Mouse (Mus musculus) forebrain, postnatal 0 days (tissue): ENCODE measurements around the gene Chl1. TPM values are rescaled to one million over a fixed set of nuclear protein-coding genes. Genes with fewer than 3 reads are reported as not detected.

Source experiments
- ATAC-seq: fragments of 200-750 bp; cut with Nextera tagmentation; 2 replicates; pipeline ENCODE4 v1.8.0; 2017; ENCODE audit warnings: mild to moderate bottlenecking, moderate library complexity
- DNase-seq: peaks from one replicate; pipeline ENCODE4 v3.0.0-alpha.2; 2015
- H3K27ac ChIP-seq: fragments of 300-500 bp; sonication (generic); 2 replicates; pipeline ENCODE4 v1.5.1; 2014; ENCODE audit warnings: low read depth, mild to moderate bottlenecking, antibody characterized with exemption, low read length, moderate library complexity, mixed read lengths
- H3K27me3 ChIP-seq: fragments of 300-500 bp; sonication (generic); 2 replicates; pipeline ENCODE4 v1.6.1; 2014; ENCODE audit warnings: mild to moderate bottlenecking, low read length, mixed read lengths; ENCODE audit not compliant: insufficient read depth
- H3K36me3 ChIP-seq: fragments of 300-500 bp; sonication (generic); 2 replicates; pipeline ENCODE4 v1.6.1; 2014; ENCODE audit warnings: mild to moderate bottlenecking, moderate library complexity; ENCODE audit not compliant: insufficient read depth
- H3K4me1 ChIP-seq: fragments of 300-500 bp; sonication (generic); 2 replicates; pipeline ENCODE4 v1.6.1; 2014; ENCODE audit warnings: antibody characterized with exemption; ENCODE audit not compliant: insufficient read depth
- H3K4me2 ChIP-seq: fragments of 300-500 bp; sonication (generic); 2 replicates; pipeline ENCODE4 v1.6.1; 2014; ENCODE audit warnings: low read depth, mild to moderate bottlenecking, moderate library complexity
- H3K4me3 ChIP-seq: fragments of 300-500 bp; sonication (generic); 2 replicates; pipeline ENCODE4 v1.5.1; 2014; ENCODE audit warnings: low read depth, low read length, mixed read lengths
- H3K9ac ChIP-seq: fragments of 300-500 bp; sonication (generic); 2 replicates; pipeline ENCODE4 v1.6.1; 2014; ENCODE audit warnings: mild to moderate bottlenecking
- H3K9me3 ChIP-seq: fragments of 300-500 bp; sonication (generic); 2 replicates; pipeline ENCODE4 v1.6.1; 2016; ENCODE audit warnings: low read length
- CTCF ChIP-seq: sonication (generic); IDR thresholded peaks from 2 replicates; pipeline ENCODE4 v1.5.1; 2016; ENCODE audit warnings: antibody characterized with exemption, control low read depth, low read depth
- WGBS: fragments of 180-500 bp; shearing (Covaris S2); extraction: QIAGEN DNeasy Blood & Tissue Kit; methylation state at CpG from one replicate; pipeline ENCODE4 v1.1.7; 2014; 5-methylcytosine and 5-hydroxymethylcytosine counted together
- polyA plus RNA-seq: library from polyadenylated mRNA; unstranded; fragments of >200 nt; fragmentation: Nextera tagmentation; extraction: Ambion mirVana; gene quantifications from 2 replicates; pipeline ENCODE4 v1.2.1, GENCODE M21; 2015
- total RNA-seq: library from RNA; depleted of rRNA; stranded (reverse); fragments of >200 nt; gene quantifications from 2 replicates; pipeline ENCODE4 v1.2.3, GENCODE M21; 2014

The Chl1 gene
- total and polyA plus RNA-seq, 2 experiments from 2014 or later, result 173 to 347 TPM

- ATAC-seq (no peak), DNase-seq (no peak)
- 68% methylated on average over 2 of the region's 2 CpGs for WGBS
- H3K4me3 ChIP-seq, result no peak overlapping the region
- no peak overlapping the region for H3K27ac ChIP-seq
- no peaks in the 10 kb centered on the region for H3K36me3 ChIP-seq
- no peaks in the 10 kb centered on the region for H3K27me3 ChIP-seq
- H3K4me2 ChIP-seq, result no peak overlapping the region
- no peaks in the 10 kb centered on the region for H3K9me3 ChIP-seq
- TF ChIP-seq CTCF, result no peak
- no peaks in the 10 kb centered on the region for H3K4me1 ChIP-seq
- no peak overlapping the region for H3K9ac ChIP-seq
Measured at GRCm38 (mm10) chr6:103659173-103659572, 148.8 kb downstream of the Chl1 start.

- peak; percentile 61 for ATAC-seq
- 73% methylated on average over 2 of the region's 2 CpGs for WGBS
- H3K4me3 ChIP-seq, result no peak overlapping the region
- H3K9me3 ChIP-seq, result no peaks in the 10 kb centered on the region
- no peak overlapping the region for H3K4me2 ChIP-seq
- peaks cover 4% of the 10 kb centered on the region; the same call in 1 of the 2 replicates for H3K4me1 ChIP-seq
- no peaks in the 10 kb centered on the region for H3K36me3 ChIP-seq
- 0 out of 2 replicates have a peak overlapping the region, but pooled peaks have one; percentile 14 for H3K9ac ChIP-seq
- DNase-seq, result no peak
- TF ChIP-seq CTCF, result 0 out of 2 replicates have a peak, but pooled peaks have one; percentile 13
- no peaks in the 10 kb centered on the region for H3K27me3 ChIP-seq
- peak overlapping the region; percentile 76 for H3K27ac ChIP-seq
Measured at GRCm38 (mm10) chr6:103665206-103665605, 154.8 kb downstream of the Chl1 start.

- peak overlapping the region; percentile 14; the same call in 1 of the 2 replicates for H3K9ac ChIP-seq
- H3K27ac ChIP-seq, result peak overlapping the region; percentile 76
- DNase-seq (peak; percentile 65), ATAC-seq (peak; percentile 83)
- 26% methylated on average over 9 of the region's 9 CpGs for WGBS
- H3K4me2 ChIP-seq, result 0 out of 2 replicates have a peak overlapping the region, but pooled peaks have one; percentile 0
- H3K27me3 ChIP-seq, result no peaks in the 10 kb centered on the region
- TF ChIP-seq CTCF, result no peak
- H3K9me3 ChIP-seq, result no peaks in the 10 kb centered on the region
- no peaks in the 10 kb centered on the region for H3K36me3 ChIP-seq
- no peak overlapping the region for H3K4me3 ChIP-seq
- peaks cover 4% of the 10 kb centered on the region; the same call in 1 of the 2 replicates for H3K4me1 ChIP-seq
Measured at GRCm38 (mm10) chr6:103665677-103666316, 155.4 kb downstream of the Chl1 start.

GRCm38 (mm10) chr6:103673111-103673510 is 162.7 kb downstream of the Chl1 start:
- Histone ChIP-seq H3K4me3 (no peak overlapping the region), H3K9me3 (no peaks in the 10 kb centered on the region), H3K27me3 (no peaks in the 10 kb centered on the region), H3K36me3 (peaks cover 12% of the 10 kb centered on the region; the same call in 1 of the 2 replicates), H3K4me2 (no peak overlapping the region), H3K27ac (no peak overlapping the region), H3K4me1 (peaks cover 9% of the 10 kb centered on the region; the same call in 1 of the 2 replicates), H3K9ac (no peak overlapping the region)
- no peak for DNase-seq
- TF ChIP-seq CTCF, result no peak
- ATAC-seq, result no peak
- WGBS, result 85% methylated on average over 3 of the region's 3 CpGs

DNA sequence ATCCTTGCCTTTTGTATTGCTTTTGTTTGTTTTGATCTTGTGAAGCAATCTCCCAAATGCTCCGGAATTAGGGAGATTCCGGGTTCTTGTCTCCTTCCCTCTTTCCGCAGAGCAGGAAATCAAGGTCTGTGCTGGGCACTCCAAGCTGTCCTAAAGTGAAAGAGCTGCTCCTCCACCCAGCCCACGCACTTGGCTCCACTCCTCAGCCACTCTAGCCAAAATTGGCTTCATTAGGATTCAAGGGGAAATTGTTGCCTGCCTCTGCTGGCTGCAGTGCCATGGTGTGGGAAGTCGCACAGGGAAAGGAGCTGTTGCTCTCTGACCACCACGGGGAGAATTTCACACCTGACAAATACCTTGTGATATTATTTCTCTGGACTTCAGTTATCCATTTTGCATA is 163.9 kb downstream of the Chl1 start:
- ATAC-seq (peak; percentile 80), DNase-seq (peak; percentile 53)
- Histone ChIP-seq H3K4me2 (no peak overlapping the region), H3K27me3 (no peaks in the 10 kb centered on the region), H3K4me1 (peaks cover 9% of the 10 kb centered on the region; the same call in 1 of the 2 replicates), H3K27ac (no peak overlapping the region), H3K36me3 (peaks cover 12% of the 10 kb centered on the region; the same call in 1 of the 2 replicates), H3K9me3 (no peaks in the 10 kb centered on the region), H3K4me3 (no peak overlapping the region), H3K9ac (no peak overlapping the region)
- TF ChIP-seq CTCF, result peak; percentile 27; the same call in 1 of the 2 replicates
- 35% methylated on average over 6 of the region's 6 CpGs for WGBS

- peaks cover 12% of the 10 kb centered on the region; the same call in 1 of the 2 replicates for H3K36me3 ChIP-seq
- no peak overlapping the region for H3K4me3 ChIP-seq
- no peak overlapping the region for H3K9ac ChIP-seq
- 88% methylated on average over 2 of the region's 2 CpGs for WGBS
- H3K27me3 ChIP-seq, result no peaks in the 10 kb centered on the region
- H3K9me3 ChIP-seq, result no peaks in the 10 kb centered on the region
- TF ChIP-seq CTCF, result no peak
- no peak for ATAC-seq
- H3K4me1 ChIP-seq, result peaks cover 9% of the 10 kb centered on the region; the same call in 1 of the 2 replicates
- no peak for DNase-seq
- H3K27ac ChIP-seq, result no peak overlapping the region
- H3K4me2 ChIP-seq, result no peak overlapping the region
Measured at GRCm38 (mm10) chr6:103675145-103675544, 164.8 kb downstream of the Chl1 start.

DNA sequence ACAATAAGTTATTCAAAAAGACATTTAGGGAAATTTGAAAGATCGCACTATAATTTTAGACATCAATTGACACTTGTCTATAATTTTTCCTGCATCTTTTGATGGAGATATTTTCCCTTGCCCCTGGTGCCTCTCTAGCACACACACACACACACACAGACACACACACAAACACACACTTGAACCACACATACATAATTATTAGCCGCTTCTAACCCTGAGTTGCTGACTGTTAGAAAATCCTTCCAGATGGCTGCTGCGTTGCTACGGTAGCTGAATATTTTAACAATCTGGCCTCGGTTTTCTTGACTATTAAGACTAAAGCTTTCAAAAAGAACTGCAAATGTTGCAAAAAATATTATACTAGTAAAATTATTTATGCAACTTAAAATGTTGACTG is 166.3 kb downstream of the Chl1 start:
- Histone ChIP-seq H3K27ac (0 out of 2 replicates have a peak overlapping the region, but pooled peaks have one; percentile 5), H3K4me3 (no peak overlapping the region), H3K9me3 (no peaks in the 10 kb centered on the region), H3K4me2 (no peak overlapping the region), H3K4me1 (peaks cover 9% of the 10 kb centered on the region; the same call in 1 of the 2 replicates), H3K27me3 (no peaks in the 10 kb centered on the region), H3K36me3 (peaks cover 7% of the 10 kb centered on the region; the same call in 1 of the 2 replicates), H3K9ac (no peak overlapping the region)
- DNase-seq (peak; percentile 61), ATAC-seq (peak; percentile 74)
- no peak for TF ChIP-seq CTCF
- WGBS, result 22% methylated on average over 5 of the region's 5 CpGs
